Mouse (Mus musculus) central nervous system, embryonic 11.5 days (tissue): ENCODE measurements around the gene Olfr845. TPM values are rescaled to one million over a fixed set of nuclear protein-coding genes. Genes with fewer than 3 reads are reported as not detected.

Experiments
- polyA plus RNA-seq: library from polyadenylated mRNA; depleted of rRNA; stranded (reverse); fragments of >200 nt; gene quantifications from 2 replicates; pipeline ENCODE4 v1.2.3, GENCODE M21; 2012; rRNA removed

Gene Olfr845
- not detected in 2 replicates for polyA plus RNA-seq

GRCm38 (mm10) chr9:19336157-19336556 lies at the start of gene Olfr845:
TSS of gene Olfr845 (plus strand) at chr9:19336457.

GRCm38 (mm10) chr9:19316047-19316446 lies 20.2 kb upstream of the Olfr845 start, which contains the start of gene Olfr844:
TSS of gene Olfr844 (plus strand) at chr9:19316347.

GRCm38 (mm10) chr9:19363905-19364304 lies 27.6 kb downstream of the Olfr845 start, which contains the start of gene Olfr846:
TSS of gene Olfr846 (minus strand) at chr9:19364005.

GRCm38 (mm10) chr9:19378569-19378968 lies 42.3 kb downstream of the Olfr845 start, which contains the start of gene Olfr847:
TSS of gene Olfr847 (minus strand) at chr9:19378669.

Other genes starting within 250 kb of the Olfr845 start
- gene Olfr836, start 216.1 kb upstream of the Olfr845 start, polyA plus RNA-seq: not detected in 2 replicates
- gene Olfr837, start 200.1 kb upstream of the Olfr845 start, polyA plus RNA-seq: not detected in 2 replicates
- not detected in 2 replicates for gene Olfr839-ps1, start 159.1 kb upstream of the Olfr845 start, polyA plus RNA-seq
- not detected in 2 replicates for gene Olfr843, start 84.5 kb upstream of the Olfr845 start, polyA plus RNA-seq
- gene Olfr844, start 20.1 kb upstream of the Olfr845 start, polyA plus RNA-seq: not detected in 2 replicates
- not detected in 2 replicates for gene Olfr846, start 27.5 kb downstream of the Olfr845 start, polyA plus RNA-seq
- not detected in 2 replicates for gene Olfr847, start 42.2 kb downstream of the Olfr845 start, polyA plus RNA-seq
- gene Olfr849, start 103.8 kb downstream of the Olfr845 start, polyA plus RNA-seq: not detected in 2 replicates
- gene Olfr850, start 141.8 kb downstream of the Olfr845 start, polyA plus RNA-seq: not detected in 2 replicates
- not detected in 2 replicates for gene Olfr851, start 156.8 kb downstream of the Olfr845 start, polyA plus RNA-seq
- gene Olfr853, start 204.6 kb downstream of the Olfr845 start, polyA plus RNA-seq: not detected in 2 replicates
- not detected in 2 replicates for gene Olfr854, start 230.9 kb downstream of the Olfr845 start, polyA plus RNA-seq
- not detected in 2 replicates for gene Olfr855, start 246.2 kb downstream of the Olfr845 start, polyA plus RNA-seq